Mouse (Mus musculus) right cerebral cortex, adult 2 months (tissue): Measurements from ENCODE around the gene Cyld.
"Not testable (repeated sequence)": the region's sequence is repeated elsewhere in the genome, so short reads cannot be mapped to it uniquely, and the experiment has no call there.

Experiments
- DNase-seq, 2 experiments: peaks; one replicate each; pipeline ENCODE4 v3.0.0; 2021 to 2022; ENCODE audit warnings: low spot score in 2 of 2

Cyld gene

DNA sequence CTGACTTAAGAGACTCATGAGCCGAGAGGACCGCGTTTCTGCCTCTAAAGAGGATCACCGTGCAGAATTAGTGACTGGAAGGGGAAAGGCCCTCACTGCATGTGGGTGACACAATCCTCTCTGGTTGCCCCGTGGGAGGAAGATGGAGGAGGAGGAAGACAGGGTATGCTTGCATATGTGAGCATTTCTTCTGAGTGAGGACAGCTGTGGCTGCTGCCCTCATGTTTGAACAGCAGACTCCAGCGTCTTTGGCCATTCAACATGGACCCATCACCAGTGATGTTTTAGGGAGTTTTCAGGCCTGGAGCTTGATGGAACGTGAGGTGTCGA, 10.0 kb upstream of the Cyld start:
- DNase-seq = no peak

DNA sequence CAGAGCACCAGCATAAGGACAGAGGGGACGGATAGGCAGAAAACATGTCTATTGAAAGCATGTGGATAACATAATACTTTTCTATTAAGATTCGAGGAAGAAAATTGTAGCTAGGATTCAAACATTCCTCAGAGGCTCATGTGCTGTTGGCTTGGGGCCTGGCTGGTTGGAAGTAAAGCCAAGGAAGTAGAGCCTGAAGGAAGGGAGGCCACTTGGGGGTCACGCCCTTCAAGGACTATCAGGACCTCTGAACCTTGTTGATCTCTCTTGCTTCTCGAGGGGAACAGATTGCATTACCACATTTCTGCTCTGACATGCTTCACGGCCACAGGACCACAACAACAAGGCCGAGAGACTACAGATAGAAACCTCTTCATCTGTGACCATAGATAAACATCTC, 7.7 kb upstream of the Cyld start:
- DNase-seq = no peak

DNA sequence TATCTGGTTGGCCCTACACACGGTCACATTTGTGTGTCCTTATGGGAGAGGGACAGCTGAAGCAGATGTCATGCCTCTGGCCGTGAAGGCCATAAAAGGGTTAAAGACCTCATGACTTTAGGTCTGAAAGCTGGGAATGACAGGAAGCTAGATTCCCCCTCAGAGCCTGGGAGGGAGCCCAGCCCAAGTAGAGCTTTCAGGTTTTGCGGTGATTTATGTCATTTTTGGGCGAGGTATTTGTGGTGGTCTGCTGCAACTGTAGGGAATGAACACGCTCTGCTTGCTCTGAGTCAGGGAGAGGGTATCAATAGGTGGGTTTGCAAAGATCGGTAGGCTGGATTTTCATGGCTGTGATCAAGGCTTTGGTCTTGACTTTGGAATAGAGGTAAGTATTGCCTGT, 6.9 kb upstream of the Cyld start:
- DNase-seq = no peak

DNA sequence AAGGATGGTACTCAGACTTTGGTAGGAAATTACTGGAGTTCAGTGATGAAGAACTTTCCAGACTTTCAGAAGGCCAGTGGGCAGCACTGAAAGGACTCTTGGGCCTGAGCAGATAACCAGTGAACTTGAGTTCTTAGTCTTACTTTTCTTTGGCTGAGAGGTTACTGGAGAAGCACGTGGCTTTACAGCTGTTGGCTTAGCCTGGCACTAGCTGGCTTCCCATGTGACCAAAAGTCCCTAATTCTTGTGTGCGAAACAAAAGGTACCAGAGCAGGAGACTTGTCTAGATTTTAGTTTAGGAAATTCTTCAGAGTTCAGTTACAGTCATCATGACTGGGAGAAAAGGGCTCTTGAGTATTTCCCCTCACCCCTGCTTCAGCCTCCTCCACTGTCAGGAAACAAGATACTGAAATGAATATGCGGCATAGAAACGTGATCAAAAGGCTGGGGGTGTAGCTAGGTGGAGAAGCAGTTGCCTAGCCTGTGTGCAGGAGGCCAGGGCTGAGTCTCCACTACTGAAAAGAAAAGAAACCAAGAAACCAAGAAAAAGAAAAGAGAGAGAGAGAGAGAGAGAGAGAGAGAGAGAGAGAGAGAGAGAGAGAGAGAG, 5.4 kb upstream of the Cyld start:
- no peak for DNase-seq

DNA sequence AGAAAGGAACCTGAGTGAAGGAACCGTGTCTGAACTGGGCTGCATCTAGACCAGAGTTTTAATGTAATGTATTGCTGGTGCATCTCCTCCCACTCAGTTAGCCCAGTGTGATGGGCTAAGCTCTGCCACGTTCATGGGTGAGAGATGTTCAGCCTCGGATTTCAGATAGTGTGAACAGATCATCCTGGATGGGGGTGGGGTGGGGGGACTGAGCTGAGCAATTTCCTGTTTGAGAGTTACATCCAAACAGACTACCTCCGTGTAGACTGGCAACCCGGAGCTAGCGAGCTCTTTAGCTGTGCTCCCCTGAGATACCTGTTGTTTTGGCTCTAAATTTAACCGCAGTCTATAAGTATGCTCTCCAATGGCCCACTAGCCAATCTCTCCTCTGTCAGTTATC, 4.9 kb upstream of the Cyld start:
- no peak for DNase-seq

DNA sequence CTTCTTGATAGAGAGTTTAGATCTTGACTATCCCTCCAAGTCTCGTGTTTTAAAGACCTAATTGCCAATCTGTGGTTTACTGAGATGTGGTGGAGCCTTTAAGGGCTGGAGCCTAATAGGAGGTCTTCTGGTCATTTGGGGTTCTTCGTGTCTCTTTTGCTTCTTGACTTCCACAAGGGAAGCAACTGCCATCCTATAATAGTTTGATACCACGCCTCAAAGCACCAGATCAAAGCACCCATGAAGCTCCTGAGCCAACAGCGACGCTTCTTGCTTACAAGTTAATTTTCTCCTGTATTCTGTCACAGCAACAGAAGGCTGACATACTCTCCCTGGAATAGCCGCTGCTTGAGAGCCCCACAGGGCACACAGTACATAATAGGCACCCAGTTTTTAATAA, 4.0 kb upstream of the Cyld start:
- no peak for DNase-seq

DNA sequence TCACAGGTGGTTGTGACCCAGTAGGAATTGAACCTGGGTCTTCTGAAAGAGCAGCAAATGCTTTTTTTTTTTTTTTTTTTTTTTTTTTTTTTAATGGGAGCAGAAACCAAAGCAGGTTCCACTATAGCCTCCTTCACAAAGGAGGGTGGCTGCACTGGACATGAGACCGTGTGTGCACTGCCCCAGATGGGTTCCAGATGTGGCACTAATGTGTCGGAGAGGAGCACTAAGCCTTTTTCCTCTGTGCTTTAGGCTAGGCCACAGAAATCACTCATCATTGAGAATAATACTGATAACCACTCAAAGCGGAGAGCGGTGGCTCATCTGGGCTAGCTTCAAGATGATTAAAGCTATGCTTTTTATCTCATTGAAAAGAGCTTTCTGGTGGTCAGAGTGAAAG, 3.5 kb upstream of the Cyld start:
- DNase-seq = no peak

DNA sequence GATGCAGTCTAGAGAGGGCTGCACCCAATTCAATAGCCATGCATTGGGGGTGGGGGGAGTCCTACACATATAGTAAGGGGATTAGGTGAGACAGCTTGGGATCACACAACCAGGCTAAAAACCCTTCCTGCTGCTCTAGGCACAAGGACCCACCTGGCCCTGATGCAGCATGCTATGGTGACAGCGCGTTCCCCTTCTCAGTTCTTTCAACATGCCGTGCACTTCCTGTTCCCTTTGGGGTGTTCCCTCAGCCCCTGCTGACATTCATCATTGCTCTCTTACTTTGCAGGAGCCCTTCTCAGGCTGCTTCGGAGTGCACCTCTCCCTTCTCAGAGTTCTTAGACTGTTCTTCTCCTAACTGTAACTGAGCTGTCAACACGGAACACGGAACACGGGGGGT, 2.5 kb upstream of the Cyld start:
- no peak for DNase-seq

DNA sequence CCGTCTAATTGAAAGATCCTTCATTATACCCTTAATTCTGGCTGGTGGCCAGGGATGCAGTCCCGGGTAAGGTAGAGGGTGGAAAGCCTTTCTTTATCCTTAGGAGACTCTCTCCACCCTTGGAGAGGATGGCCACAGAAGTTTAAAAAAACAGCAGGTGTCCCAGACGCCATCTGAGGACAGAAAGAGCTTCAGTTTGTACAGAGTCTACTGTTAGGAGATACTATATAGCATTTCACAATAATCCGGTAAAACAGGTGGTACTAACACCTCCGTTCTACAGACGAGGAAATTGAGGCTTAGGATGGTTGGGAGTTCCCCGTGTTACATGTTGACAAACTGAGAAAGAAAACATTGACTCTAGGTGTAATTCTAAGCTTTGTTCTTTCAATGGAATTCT, 600 bp upstream of the Cyld start:
- DNase-seq = no peak

DNA sequence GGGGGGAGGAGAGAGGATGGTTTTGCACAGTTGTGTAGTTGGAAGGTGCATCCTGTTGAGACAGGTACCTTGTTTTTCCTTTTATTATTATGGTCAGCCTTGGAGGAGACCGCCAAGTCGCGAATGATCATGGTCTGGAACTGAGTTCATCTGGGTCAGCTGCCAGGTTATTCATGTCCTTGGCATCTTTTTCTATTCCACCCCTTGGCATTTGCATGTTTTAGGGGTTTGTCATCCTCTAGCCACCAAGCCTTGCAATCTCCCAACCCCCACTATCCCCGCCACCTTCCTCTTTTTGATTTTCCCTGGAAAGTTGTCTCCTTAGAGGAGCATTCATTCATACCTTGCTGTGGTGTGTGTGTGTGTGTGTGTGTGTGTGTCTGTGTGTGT, 809 bp downstream of the Cyld start:
- DNase-seq = peak in 1 of 2 experiments; percentile 29

DNA sequence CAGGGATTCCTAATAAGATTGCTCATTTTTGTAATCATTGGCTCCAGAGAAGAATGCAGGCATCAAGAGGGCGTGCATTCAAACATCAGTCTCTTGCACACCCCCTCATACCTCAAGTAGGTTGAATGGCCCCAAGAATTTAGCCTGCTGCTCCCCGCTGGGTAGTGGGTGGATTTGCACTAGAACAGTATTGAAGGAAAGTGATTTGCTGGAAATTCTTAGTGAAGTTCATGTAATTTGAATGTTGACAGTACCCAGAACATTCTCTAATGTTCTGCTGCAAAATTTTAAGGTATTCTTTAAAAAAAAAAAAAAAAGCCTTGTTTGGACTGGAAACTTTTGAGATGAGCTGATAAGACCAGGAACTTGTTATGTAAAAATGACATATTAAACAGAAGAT, 1.2 kb downstream of the Cyld start:
- DNase-seq = peak in 1 of 2 experiments; percentile 27

DNA sequence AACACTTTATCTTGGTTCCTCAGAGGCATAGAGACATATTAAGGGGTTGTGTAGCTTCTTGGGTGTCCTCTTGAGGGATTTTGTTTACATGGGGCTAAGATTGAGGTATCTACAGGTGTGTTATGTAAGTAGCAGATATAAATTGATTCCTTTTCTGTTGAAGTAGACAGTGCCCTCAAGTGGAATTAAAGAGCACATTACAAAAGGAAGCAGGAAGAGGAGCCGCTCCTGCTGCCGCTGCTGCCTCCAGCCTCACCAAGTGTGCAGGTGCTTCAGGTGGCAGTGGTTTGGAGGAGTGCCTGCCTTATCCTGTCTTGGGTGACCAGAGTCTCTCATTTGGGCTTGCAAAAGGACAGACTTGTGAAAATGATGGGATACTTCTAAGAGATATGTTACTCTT, 4.8 kb downstream of the Cyld start:
- peak in 1 of 2 experiments; percentile 25 for DNase-seq

DNA sequence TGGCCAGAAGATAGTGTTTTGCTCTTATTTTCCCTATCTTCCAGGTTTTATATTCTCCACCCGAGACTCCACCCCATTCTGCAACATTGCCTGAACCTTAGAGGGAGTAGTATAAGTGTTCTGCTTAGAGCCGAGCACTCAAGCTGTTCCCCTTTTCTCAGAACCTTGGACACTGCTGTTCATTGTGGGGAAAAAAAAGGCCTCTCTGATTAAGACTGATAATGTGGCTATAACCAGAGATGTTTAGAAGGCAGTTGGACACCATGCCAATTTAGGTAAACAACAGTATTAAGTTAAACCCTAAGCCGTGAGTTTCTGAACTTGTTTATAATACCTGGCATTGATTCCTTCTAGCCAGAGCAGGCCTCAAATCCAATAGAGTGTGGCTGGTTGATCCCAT, 6.0 kb downstream of the Cyld start:
- no peak for DNase-seq

DNA sequence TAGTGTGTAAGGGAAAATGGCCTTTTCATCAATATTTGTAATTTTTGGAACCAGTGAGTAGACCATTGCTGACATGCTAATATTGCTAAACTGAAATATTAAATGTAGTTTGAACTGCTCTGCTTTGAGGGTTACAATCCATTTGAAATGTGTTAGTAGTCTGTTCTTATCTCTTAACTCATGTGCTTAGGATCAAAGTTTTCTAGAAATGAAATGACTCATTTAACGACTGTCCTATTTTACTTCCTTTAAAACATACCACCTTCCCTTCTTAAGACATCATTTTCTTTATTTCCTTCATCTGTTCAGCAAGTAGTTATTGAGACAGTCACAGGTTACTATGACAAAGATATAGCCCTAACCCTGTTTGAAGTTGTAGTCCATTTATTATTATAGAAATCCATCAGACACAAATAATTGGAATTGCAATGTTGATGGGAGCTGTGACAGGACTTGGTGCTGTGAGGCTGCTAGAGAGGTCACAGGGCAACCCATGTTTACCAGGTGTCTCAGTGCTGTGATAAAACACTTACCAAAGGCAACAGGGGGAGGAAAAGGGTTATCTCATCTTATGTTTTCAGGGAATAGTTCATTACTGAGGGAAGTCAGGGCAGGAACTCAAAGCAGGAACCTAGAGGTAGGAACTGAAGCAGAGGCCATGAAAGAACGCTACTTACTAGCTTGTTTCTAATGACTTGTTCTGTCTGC, 26.6 kb downstream of the Cyld start:
- DNase-seq = no peak

DNA sequence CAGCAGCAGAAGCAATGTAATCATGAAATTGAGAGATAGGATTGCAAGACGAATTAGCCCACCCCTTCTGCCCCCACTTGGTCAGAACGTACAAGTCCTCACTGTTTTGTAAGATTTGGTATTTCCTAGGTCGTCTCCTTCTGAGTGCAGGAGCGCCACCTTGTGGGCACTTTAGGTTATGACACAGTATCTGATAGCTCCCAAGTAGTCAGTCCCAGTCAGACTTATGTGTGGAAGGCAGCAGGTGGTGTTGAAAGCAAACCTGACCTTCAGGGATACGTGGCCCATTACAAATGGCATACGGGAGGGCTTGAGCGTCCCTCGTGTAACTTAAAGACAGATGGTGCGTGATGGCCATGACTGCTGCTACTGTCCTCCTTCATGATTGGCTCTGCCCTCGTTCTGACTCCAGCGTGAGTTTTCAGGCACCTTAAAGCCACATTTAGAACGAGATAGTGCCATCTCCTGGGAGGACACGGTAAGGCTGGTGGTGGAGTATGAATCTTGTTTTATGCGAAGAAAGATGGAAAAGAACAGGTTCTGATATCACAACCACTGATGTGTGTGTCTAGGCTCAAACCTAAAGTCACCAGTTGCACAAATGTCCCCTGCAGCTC, 58.5 kb downstream of the Cyld start:
- DNase-seq = peak; percentile 95 to 97

DNA sequence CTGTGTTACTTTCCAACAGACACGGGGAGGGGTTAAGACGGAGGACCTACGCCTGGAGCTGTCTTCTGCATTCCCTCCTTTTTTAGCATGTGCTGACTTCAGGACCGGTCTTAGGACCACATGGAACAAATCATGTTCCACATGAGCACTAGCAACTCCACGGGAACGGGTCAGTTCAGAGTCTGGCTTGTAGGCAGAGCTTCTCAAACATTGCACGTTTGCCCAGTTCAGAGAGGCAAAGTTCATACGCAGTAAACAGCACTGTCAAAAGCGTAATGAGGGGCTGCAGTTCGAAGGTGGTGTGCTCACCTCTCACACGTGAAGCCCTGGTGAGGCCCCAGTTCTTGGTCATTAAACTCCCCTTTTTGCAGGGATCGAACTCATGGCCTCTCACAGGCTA, 65.2 kb downstream of the Cyld start:
- DNase-seq = no peak

DNA sequence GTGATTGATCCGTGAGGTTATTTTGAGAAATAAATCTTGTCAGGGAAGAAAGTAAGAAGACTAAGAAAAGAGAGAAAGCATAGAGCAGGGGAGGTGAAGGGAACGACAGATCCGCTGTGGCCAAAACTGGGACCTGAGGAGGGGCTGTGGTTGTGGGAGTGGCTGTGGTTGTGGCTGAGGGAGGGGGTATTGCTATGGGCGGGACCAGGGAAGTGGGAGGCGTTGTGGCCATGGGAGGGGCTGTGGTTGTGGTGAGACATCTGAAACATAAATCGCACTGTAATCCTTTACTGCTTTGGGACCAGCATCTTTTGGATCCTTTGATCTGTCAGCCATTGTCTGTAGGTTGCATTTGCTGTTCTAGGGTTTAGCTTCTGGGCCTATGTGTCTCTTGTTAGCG, 74.4 kb downstream of the Cyld start:
- no peak for DNase-seq

DNA sequence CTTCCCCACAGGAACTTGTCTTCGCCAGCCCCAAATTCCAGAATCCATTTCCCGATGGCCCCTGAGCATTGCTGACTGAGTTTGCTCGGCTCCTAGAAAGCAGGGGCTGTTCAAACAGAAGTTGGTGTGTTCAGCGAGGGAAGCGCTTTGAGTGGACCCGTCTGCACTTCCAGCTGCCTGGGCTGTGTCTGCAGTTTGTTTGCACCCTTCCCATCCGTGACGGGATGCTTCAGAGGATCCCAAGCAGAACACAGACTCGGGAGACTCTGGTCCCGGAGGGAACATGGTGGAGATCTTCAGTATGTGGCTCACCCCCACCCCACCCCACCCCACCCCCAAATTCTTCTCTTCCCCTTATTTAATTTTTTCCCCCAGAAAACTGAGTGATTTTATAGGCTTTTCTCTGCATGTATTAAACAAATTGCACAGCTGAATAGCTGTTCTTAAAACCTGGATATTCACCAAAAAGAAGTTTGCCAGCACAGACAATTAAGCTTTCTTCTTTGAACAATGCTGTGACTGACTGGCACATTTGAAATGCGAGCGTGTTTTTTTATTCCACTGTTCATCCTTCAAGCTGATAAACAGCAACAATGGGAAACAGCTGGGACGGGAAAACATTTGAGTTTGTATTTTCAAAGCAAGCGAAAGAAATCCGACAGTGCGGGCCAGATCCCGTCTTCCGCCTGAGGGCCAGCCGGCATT, 77.9 kb downstream of the Cyld start:
- no peak for DNase-seq

DNA sequence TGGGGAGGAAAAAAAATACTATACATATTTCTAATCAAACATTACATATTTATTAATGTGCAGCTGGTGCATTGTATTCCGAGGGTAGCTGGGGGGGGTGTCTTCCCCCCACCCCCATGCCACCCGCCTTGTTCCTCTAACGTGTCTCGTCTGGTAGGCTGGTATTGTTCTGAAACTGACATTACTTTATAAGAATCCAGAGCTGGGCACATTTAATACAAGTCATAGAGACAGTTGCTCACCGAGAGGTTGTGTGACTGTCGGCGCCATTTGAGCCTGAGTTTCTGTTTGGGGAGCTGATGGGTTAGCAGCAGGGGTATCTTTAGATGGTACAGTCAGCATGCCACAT, 78.4 kb downstream of the Cyld start:
- no peak for DNase-seq

DNA sequence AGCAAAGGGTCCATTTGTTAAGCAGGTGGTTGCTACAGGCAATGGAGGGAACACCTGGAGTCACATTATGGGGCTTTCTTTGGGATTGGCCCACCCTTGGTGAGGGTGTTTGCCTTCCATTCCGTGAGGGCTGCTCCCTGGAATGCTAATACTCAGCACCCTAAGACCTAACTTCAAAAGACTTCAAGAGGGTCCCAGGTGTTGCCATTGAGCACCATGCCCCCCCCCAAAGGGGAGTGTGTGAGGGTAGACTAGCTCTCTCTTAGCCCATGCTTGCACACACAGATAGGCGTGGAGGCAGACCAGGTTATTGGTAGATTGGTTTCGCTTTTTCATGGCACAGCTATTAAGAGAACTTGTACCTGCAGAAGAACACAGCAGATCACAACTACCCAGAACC, 83.3 kb downstream of the Cyld start:
- no peak for DNase-seq

DNA sequence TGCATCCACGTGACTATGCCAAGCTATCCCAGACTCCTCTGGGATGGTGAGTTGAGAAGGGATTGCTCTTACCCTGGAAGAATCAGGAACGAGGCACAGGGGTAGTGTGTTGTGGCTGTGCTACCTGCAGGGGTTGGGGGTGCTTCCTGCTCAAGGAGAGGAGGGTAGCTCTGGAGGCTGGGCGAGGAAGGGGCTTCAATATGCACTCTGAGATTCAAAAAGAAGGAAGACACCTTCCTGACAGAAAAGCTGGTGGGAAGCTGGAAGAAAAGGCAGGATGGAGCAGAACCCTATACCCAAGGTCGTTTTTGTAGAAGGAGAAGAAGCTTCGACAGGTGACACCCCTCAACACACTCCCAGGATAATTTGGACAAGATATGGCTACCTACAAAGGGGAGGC, 84.5 kb downstream of the Cyld start:
- DNase-seq = no peak

DNA sequence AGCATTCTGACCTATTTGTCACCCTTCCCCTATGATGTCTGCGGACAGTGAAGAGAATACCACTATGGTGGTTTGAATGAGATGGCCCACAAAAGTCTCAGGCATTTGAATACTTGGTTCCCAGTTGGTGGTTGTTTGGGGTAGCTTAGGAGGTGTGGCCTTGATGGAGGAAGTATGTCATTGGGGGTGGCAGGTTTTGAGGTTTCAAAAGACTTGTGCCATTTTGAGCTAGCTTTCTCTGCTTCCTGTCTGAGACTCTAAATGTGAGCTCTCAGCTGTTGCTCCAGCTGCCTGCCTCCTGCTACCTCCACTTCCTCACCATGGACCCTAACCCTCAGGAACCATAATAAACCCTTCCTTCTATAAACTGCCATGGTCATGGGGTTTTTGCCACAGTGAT, 86.9 kb downstream of the Cyld start:
- no peak for DNase-seq

DNA sequence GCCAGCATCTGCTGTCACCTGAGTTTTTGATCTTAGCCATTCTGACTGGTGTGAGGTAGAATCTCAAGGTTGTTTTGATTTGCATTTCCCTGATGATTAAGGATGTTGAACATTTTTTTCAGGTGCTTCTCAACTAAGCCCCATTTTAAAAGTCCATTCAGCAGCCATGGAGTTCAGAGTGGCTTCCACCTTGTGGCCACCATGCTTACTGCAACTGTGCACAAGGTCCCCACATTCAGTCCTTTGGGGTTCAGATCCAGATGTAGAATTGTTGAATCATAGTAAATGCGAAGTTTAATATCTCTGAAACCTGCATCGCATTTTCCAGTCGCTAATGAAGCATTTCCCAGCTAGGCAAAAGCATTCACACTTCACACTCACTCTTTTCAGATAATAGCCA, 91.5 kb downstream of the Cyld start:
- not testable (repeated sequence) for DNase-seq
